In the genomic region with DNA sequence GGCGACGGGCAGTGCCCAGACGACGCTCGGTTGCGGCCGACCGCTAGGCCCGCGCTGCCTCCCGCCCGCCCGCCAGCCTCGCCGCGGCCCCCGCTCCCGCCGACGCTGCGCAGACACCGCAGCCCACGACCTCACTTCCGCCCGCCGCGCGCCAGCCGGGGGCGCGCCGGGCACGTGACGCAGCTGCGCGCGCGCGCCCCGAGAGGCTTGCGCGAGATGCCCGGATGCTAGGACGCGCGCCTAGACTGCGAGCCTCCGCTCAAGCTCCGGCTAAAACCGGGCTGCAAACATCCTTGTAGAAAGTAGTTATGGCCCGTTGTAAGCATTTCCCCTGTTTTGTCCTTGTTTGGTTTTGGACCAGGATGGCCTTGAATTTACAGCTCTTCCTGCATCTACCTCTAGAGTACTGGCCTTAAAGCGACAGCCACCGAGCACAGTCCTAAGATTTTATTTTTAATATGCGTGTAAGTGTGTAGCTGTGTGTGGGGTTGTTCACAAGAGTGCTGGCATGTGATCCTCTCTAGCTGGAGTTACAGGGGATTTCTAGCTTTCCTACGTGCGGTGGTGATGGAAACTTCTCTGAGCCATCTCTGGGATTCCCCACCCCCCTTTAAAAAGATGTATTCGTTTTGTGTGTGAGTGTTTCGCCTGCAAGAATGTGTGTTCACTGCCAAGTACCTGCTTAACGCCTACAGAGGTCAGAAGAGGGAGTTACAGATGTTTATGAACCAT, we compare ENCODE assay signal across 8 mouse cellular contexts. TPM values are rescaled to one million over a fixed set of nuclear protein-coding genes. Genes with fewer than 3 reads are reported as not detected.
DNase-seq lines count a peak whose midpoint lies in the region; ATAC-seq lines count a peak whose summit lies in the region.

Gene Fam168b (minus strand): TSS at position 179 of the 732 bp plus-strand sequence.

- peak; percentile 91 to 95 for DNase-seq in adrenal gland, adult (ENCODE audit: inconsistent age in 2 of 2, low spot score in 1 of 2)
- peak; percentile 92 for DNase-seq in embryo, embryonic 10.5 days (ENCODE audit: low spot score)
- DNase-seq in gastrocnemius, postnatal 25 days = peak; percentile 87
- DNase-seq in intestine, embryonic 14.5 days (ENCODE audit: low spot score) = peak; percentile 92
- DNase-seq in left cerebral cortex, postnatal 14 days (ENCODE audit: low spot score in 2 of 2) = peak; percentile 90 to 92
- DNase-seq in mesoderm, embryonic 11.5 days (ENCODE audit: low read depth, low spot score) = peak; percentile 93
- peak; percentile 78 to 82 for DNase-seq in right cerebral cortex, postnatal 36 days (ENCODE audit: low spot score in 2 of 2)
- peak; percentile 86 for DNase-seq in yolk sac, embryonic 10.5 days (ENCODE audit: low spot score)

- peak within 1 kb of the TSS; percentile 88 for H3K4me3 ChIP-seq in intestine, embryonic 14.5 days (ENCODE audit: low read depth, low read length)

- 1% methylated on average over 56 of the region's 59 CpGs for WGBS in intestine, embryonic 14.5 days

- H3K36me3 ChIP-seq in intestine, embryonic 14.5 days (ENCODE audit: control insufficient read depth, insufficient read depth, low read length) = no peaks in the 10 kb centered on the region; the same call in 1 of the 2 replicates

- ATAC-seq in intestine, embryonic 14.5 days (replicated peaks; ENCODE audit: low FRiP score, low TSS enrichment, low read depth) = peak; percentile 93

- no peaks in the 10 kb centered on the region for H3K27me3 ChIP-seq in intestine, embryonic 14.5 days (replicated peaks; ENCODE audit: control insufficient read depth, insufficient read depth, low read length)

- H3K4me2 ChIP-seq in intestine, embryonic 14.5 days (ENCODE audit: low read length) = peak within 1 kb of the TSS; percentile 73

- H3K4me1 ChIP-seq in intestine, embryonic 14.5 days (replicated peaks; ENCODE audit: control insufficient read depth, insufficient read depth, low read length) = peaks cover 26% of the 10 kb centered on the region

- no peaks in the 10 kb centered on the region for H3K9me3 ChIP-seq in intestine, embryonic 14.5 days (ENCODE audit: control insufficient read depth, low read length)

- peak within 1 kb of the TSS; percentile 94 for H3K9ac ChIP-seq in intestine, embryonic 14.5 days (ENCODE audit: low read length)

- intact Hi-C loops in left cerebral cortex, postnatal 14 days (cut with DNase I) = no loop called here

- H3K27ac ChIP-seq in intestine, embryonic 14.5 days (ENCODE audit: low read depth) = peak within 1 kb of the TSS; percentile 96

RNA-seq across cellular contexts. Expression of gene Fam168b, which starts in this region (rescaled TPM):
- total RNA-seq in gastrocnemius, postnatal 25 days (2021) = 10 to 100 TPM; 26.3 to 27.2 TPM
- polyA plus RNA-seq in intestine, embryonic 14.5 days (2014; fragmentation: Nextera tagmentation; extraction: Ambion mirVana) = 68.0 and 68.6 TPM in 2 replicates
- 100 to 1,000 TPM; 234 to 251 TPM for total RNA-seq in left cerebral cortex, postnatal 14 days (2021)

Comparison
In these comparisons a context has a peak if more than half of its experiments do, and no peak if none do; other contexts are left out.
1. Peak in every context shown above with its lines: DNase-seq, ATAC-seq, H3K4me3 ChIP-seq and H3K27ac ChIP-seq.
2. RNA of gene Fam168b (total RNA-seq): 234 to 251 TPM in left cerebral cortex, postnatal 14 days; 26.3 to 27.2 TPM in gastrocnemius, postnatal 25 days; every median in the first group is over 4 times any median in the second.